In the genomic region with DNA sequence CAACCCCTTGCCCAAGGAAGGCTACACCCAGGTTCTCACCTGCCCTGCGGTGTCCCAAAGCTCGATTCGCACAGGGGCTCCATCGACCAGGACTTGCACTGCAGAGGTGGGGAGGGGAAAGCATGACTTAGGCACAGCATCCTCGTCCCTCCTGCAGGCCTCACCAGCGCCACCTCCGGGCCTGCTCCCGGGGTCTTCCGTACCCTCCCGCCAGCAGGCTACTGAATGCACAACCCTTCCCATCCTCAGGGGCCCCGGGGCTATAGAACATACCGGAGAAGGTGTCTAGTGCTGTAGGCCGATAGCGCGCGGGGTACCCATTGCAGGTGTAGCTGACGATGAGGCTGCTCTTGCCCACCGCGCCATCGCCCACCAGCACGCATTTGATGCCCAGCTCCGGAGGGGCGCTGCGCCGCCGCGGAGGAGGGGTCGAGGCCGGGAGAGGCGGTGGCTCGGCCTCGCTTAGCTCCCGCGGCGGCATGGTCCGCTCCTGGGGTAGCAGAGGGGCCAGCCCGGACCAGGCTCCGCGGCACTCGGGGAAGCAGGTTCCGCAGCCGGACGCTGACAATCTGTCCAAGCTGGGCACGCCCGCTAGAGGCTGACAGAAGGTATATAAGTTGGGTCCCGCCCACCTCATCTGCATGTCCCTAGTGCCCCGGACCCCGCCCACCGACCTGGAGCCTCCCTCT, we compare ENCODE assay signal across 7 mouse cellular contexts. TPM values are rescaled to one million over a fixed set of nuclear protein-coding genes. Genes with fewer than 3 reads are reported as not detected.
DNase-seq lines count a peak whose midpoint lies in the region; ATAC-seq and TF ChIP-seq lines count a peak whose summit lies in the region.

A gene (minus strand): TSS at position 630 of the 689 bp plus-strand sequence.

- no peaks in the 10 kb centered on the region for H3K27me3 ChIP-seq in forebrain, embryonic 14.5 days (replicated peaks; ENCODE audit: control insufficient read depth, insufficient read depth, low read length)
- 0 out of 2 replicates have a peak, but pooled peaks cover 3% of the 10 kb centered on the region for H3K27me3 ChIP-seq in intestine, embryonic 15.5 days (replicated peaks)
- peaks cover 1% of the 10 kb centered on the region; the same call in 1 of the 2 replicates for H3K27me3 ChIP-seq in spleen, adult 2 months (ENCODE audit: control insufficient read depth, insufficient read depth, low read length)

- whole genome bisulfite sequencing in forebrain, embryonic 14.5 days, result under 1% methylated on average over 49 of the region's 49 CpGs
- WGBS in intestine, embryonic 15.5 days, result 1% methylated on average over 49 of the region's 49 CpGs
- 3% methylated on average over 48 of the region's 49 CpGs for WGBS in spleen, adult 2 months

- no peak for TF ChIP-seq POLR2A in spleen, adult 2 months (IDR thresholded peaks at IDR 0.05; ENCODE audit: low read depth, low read length)

- no peaks in the 10 kb centered on the region for H3K36me3 ChIP-seq in forebrain, embryonic 14.5 days (ENCODE audit: control insufficient read depth, insufficient read depth, low read length)
- H3K36me3 ChIP-seq in intestine, embryonic 15.5 days, result no peaks in the 10 kb centered on the region
- no peaks in the 10 kb centered on the region for H3K36me3 ChIP-seq in spleen, adult 2 months (ENCODE audit: control insufficient read depth, insufficient read depth, low read length)

- H3K4me2 ChIP-seq in forebrain, embryonic 14.5 days (ENCODE audit: low read length), result peak within 1 kb of the TSS; percentile 89
- peak within 1 kb of the TSS; percentile 100 for H3K4me2 ChIP-seq in intestine, embryonic 15.5 days (replicated peaks)

- peak within 1 kb of the TSS; percentile 33; the same call in 1 of the 2 replicates for H3K27ac ChIP-seq in forebrain, embryonic 14.5 days (ENCODE audit: low read depth, low read length)
- no peak within 1 kb of the TSS for H3K27ac ChIP-seq in intestine, embryonic 15.5 days
- H3K27ac ChIP-seq in spleen, adult 2 months (ENCODE audit: insufficient read depth, low read length), result no peak within 1 kb of the TSS

- TF ChIP-seq CTCF in spleen, adult 2 months (IDR thresholded peaks at IDR 0.05; ENCODE audit: extremely low read depth, insufficient read depth, insufficient read length, insufficient replicate concordance), result no peak

- no peaks in the 10 kb centered on the region for H3K4me1 ChIP-seq in forebrain, embryonic 14.5 days (ENCODE audit: control insufficient read depth, insufficient read depth, low read length)
- peaks cover 11% of the 10 kb centered on the region; the same call in 1 of the 2 replicates for H3K4me1 ChIP-seq in intestine, embryonic 15.5 days (replicated peaks)
- peaks cover 4% of the 10 kb centered on the region; the same call in 1 of the 2 replicates for H3K4me1 ChIP-seq in spleen, adult 2 months (ENCODE audit: control insufficient read depth, insufficient read depth, insufficient read length)

- ATAC-seq in forebrain, embryonic 14.5 days, result peak; percentile 91
- ATAC-seq in intestine, embryonic 15.5 days, result peak; percentile 90

- no peaks in the 10 kb centered on the region for H3K9me3 ChIP-seq in forebrain, embryonic 14.5 days (replicated peaks; ENCODE audit: control insufficient read depth, low read length)
- no peaks in the 10 kb centered on the region for H3K9me3 ChIP-seq in intestine, embryonic 15.5 days

- peak within 1 kb of the TSS; percentile 71 for H3K9ac ChIP-seq in forebrain, embryonic 14.5 days (ENCODE audit: low read length)
- H3K9ac ChIP-seq in intestine, embryonic 15.5 days, result peak within 1 kb of the TSS; percentile 62

- peak within 1 kb of the TSS; percentile 61 for H3K4me3 ChIP-seq in forebrain, embryonic 14.5 days (ENCODE audit: low read depth, low read length)
- H3K4me3 ChIP-seq in intestine, embryonic 15.5 days (replicated peaks), result peak within 1 kb of the TSS; percentile 62
- H3K4me3 ChIP-seq in spleen, adult 2 months (ENCODE audit: extremely low read depth, insufficient read depth, insufficient read length), result peak within 1 kb of the TSS; percentile 55; the same call in 1 of the 2 replicates

- intact Hi-C loops in left cerebral cortex, postnatal 4 days (cut with DNase I), result no loop called here

- DNase-seq in R1 (ENCODE audit: low read depth, low spot score), result peak; percentile 80
- peak; percentile 87 for DNase-seq in cerebellum, adult 11-12 months
- DNase-seq in forebrain, embryonic 14.5 days (ENCODE audit: low spot score), result peak; percentile 85
- DNase-seq in left cerebral cortex, postnatal 4 days, result peak; percentile 79
- DNase-seq in mesoderm, embryonic 11.5 days (ENCODE audit: low read depth, low spot score), result peak; percentile 60
- DNase-seq in spleen, adult 2 months (ENCODE audit: low read depth in 1 of 2, low spot score in 2 of 2), result peak; percentile 25 to 71

RNA-seq across cellular contexts. Expression of the gene that starts here (rescaled TPM):
- polyA plus RNA-seq in forebrain, embryonic 14.5 days (2014; fragmentation: Nextera tagmentation; extraction: Ambion mirVana), result 8.5 and 12.7 TPM in 2 replicates
- 5.2 and 7.1 TPM in 2 replicates for polyA plus RNA-seq in intestine, embryonic 15.5 days (2015; fragmentation: Nextera tagmentation; extraction: Ambion mirVana)
- total RNA-seq in left cerebral cortex, postnatal 4 days (2021), result 10 to 100 TPM; 20.4 to 23.9 TPM
- polyA plus RNA-seq in spleen, adult 2 months (2012; rRNA removed), result 0.15 and 0.38 TPM in 2 replicates

Comparison
In these comparisons a context has a peak if more than half of its experiments do, and no peak if none do; other contexts are left out.
1. Peak in DNase-seq and H3K4me3 ChIP-seq in spleen, adult 2 months; RNA of the gene not detected or under 1 TPM.